Mouse (Mus musculus) T-helper 2 cell (primary cell): Measurements from ENCODE around the gene Sesn3.

Experiments used
- in situ Hi-C: fragments of 300-600 bp; cut with MboI, MseI; formaldehyde crosslinking; loops from one replicate; pipeline ENCODE4 v1.15.1; 2025; ENCODE audit warnings: high pct_unique_total_duplicates

Sesn3 gene

DNA sequence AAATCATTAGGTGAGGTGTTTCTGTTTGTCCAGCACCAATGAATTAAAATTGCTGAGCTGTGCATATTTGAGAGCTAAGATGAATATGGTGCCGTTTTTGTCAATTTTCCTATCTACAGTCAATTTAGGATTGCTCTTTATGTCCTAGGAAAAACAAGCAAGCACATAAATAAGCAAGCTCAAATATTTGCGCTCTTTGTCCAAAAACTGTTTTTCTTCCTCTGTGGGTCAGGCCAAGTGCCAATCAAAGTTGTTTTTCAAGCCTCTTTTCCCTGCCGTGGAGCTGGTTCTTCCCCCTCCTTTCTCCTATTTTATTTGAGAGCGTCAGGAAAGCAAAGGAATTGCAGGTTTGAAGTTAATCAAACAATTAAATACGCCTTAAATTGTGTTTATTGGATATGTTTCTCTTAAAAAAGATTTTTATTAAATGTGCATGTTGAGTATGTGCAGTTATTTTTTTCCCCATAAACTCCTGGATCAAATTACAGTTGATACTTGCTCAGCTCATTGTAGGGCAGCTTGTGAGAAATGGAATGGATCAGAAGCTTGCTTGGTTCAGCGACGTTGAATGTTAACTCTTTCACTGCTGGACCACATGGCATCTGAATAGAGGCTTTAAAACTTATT, 2.6 kb downstream of the Sesn3 start:
- in situ Hi-C loops: loop anchor here (5.0 to 10.0 kb wide), 2 partner anchors 35 to 973 kb away; no protein-coding TSS in a partner anchor

DNA sequence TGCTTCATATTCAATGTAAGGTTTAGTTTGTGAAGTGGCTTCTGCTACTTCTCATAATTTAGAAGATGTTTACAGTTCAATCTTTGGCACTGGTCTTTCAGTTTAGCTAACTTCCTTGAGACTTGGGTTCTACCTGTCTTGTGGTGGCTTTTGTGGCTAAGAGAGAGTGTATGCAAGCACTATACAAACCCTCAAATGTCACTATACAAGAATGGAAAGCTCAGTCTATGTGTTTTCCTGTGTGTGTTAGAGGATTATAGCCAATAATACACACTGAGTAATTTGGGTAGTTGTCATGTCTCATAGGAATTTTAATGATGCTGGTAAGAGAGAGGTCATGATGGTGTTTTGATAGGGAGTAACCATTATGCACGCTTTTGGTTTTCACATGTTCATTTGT, 5.8 kb downstream of the Sesn3 start:
- in situ Hi-C loops: no loop called here

DNA sequence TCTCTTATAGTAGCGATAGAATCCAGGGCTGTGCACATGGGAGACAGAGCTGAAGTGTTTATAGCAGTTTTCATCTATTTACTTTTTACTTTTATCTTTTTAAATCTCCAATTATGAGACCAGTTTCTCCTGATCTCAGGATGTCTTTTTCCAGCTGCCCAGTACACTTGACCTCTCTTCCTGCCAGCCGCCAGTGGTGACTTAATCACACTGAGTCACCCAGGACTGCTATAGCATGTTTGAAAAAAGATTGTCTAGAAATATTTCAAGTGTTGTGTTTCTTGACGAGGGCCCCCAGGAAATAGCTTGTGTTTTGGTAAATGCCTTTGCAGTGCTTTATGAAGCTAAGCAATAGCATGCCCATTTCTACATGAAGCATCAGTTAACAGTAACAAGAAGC, 10.2 kb downstream of the Sesn3 start:
- in situ Hi-C loops: no loop called here

DNA sequence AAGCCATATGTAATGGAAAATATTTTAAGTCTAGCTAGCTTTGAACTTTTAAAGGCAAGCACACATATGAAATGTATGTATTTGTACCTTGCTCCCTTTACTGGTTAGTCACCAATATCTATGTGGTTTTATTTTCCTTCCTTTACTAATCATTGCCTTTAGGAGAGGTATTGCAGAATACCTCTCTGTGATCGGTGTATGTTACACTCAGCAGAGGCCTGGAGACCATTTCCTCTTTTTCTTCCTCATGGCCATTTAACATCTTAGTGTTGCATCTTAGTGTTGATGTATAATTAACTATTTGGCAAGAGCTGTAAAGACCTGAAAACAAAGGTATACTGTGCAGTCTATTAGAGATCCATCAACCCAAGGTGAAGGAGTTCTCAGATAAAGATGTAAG, 12.4 kb downstream of the Sesn3 start:
- in situ Hi-C loops: no loop called here

DNA sequence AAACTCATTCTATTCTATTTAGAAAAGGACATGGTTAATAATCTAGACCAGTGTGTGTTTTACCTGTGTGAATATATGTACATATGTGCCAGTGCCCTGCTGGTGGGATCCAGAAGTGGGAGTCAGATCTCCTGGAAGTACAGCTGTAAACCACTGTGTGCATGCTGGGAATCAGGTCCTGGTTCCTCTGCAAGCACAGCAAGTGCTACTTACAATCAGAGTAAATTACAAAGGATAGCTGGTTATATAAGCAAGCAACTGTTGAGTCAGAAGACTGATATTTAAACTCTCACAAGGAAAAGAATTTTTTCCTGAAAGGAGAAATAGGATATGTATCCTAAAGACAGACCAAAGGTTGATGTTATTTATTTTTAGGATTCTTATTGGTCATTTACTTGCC, 13.6 kb downstream of the Sesn3 start:
- in situ Hi-C loops: no loop called here

DNA sequence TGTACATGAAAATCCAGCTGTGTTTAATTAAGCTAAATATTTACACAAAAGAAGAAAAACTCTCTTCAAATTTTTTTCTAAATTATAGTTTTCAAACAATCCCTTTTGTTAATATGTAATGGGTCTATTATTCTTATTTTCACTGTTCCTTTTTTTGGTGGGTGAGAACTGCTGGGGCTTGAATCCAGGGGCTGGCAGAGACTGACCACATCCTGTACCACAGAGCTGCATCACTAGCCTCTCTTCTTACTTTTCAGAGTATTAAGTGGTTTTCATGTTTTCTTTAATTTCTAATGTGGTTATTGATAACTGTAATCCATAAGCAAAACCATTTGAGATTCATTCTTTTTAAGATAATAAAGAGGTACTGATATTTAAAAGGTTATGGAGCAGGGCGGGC, 19.0 kb downstream of the Sesn3 start:
- in situ Hi-C loops: no loop called here

DNA sequence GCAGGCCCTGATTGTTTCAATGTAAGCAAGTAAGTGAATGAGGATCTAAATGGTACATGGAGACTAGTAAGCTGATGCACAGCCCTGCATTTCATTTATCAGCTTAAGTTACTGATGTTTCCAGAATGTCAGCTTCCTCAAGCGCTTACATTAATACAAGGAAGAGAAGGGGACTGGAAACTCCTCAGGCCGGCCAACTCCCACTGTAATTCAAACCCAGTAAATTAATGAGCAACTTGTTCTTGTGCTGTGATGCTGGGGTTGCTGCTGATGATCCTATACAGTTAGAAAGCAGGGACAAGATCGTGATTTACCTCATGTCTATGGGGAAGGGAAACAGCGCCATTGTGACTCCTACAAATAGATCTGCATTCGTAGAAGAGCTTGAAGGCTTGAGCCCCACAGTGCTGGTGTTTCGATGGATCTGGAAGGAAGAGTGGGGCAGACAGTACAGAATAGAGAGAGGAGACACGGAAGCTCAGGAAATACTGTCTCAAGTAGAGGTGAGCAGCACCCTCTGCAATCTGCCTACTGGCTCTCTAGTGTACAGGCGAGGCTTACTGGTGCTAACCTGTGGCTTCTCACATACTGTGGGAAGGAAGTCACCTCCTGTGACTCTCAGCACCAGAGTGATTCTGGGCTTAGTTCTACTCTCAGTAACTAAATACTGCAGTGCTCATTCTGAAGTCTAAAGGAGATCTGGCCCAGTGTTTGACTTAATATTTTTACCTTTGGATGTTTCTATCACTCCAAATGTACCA, 21.0 kb downstream of the Sesn3 start:
- in situ Hi-C loops: no loop called here

DNA sequence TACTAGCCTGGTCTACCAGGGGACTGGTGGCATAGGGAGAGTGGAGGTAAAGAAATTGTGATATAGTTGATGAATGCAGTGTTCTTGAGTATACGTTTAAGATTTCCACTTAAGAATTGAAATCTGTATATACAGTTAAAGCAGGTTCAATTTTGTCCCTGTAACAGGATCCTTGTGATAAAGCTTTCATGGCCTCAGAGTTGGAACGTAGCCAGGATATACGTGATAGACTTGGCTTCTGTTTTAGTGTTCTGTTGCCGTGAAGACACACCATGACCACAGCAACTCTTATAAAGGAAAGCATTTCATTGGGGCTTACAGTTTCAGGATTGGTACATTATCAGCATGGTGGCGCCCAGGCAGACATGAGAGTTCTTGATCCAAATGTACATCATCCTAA, 22.3 kb downstream of the Sesn3 start:
- in situ Hi-C loops: no loop called here

DNA sequence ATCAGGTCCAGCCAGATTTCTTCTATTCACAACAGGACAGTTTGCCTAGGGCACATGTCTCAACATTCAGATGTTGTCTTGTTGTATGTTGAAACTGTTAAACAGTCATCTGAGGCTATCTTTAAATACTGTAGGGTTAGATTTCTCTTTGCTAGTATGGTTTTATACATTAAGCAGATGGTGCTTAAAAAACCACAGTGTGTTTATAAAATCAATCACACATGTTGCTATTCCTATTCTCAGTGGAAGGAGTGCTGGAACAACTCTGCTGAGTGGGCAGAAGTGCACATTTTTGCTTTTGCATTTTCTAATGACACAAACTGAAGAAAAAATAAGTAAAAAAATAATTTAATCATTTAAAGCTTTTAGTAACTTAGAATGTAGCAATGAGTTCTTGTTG, 25.0 kb downstream of the Sesn3 start:
- in situ Hi-C loops: no loop called here

DNA sequence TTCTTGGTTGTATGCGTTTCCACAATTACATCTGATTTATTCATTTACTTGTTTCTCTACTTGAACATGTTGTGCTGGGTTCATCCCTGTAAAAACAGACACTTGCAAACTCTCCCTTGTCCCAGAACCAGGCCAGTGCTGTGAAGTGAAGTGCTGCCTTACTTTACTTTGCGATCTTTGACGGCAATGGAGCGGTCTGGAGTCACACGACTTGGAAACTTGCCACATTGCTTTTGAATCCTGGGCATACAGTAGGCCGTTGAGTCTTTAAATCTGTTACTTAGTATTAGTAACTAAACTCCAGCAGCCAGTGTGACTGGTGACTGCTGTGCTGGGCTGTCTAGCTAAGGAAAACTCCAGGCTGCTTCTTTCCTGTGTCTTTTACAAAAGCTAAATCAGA, 25.9 kb downstream of the Sesn3 start:
- in situ Hi-C loops: no loop called here

DNA sequence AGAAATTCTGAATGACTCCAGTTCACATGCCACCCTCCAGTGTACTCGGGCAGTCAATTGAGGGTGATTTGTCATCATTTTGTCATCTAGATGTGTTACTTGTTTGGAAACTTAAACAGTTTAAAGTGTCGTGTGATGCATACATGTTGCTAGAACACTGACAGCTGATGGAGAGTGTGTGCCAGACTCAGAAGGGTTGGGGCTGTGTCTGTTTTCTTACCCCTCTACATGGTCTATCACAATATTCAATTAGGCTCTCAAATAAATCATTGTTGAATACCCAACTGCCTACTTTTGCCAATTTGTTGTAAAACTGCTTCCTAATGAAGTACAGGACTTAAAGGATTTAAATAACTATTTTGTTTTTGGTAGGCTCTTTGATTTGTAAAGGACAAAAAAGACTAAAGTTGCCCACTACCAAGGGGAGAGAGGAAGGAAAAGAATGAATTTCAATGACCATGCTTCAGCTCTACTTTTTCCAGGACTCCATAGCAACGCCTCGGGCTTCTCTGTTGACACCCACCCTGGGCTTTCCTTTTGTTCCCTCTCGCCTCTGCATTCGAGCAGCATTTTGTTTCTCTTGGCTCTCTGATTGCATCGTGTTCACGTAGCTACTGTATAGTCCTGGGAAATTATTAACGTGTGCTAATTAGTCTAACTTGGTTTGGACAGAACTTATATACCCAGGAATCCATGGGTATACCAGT, 29.5 kb downstream of the Sesn3 start:
- in situ Hi-C loops: no loop called here

DNA sequence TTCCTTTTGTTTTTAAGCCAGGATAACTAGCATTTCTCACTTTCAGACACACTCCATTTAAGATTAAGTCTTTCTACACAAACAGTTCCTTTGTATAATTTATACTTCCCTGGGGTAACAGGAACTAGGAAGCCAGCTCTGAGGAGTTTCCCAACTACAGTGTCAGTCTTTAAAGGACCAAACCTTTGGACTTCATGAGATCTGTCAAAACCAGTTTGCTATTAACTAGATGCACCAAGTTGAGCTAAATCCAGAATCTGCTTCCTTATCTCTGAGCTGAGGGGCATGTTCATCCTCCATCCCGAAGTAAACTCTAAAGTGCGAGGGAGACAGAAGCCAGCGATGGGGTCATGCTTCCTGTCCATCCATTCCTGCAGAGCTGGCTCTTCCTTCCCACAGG, 32.5 kb downstream of the Sesn3 start:
- in situ Hi-C loops: no loop called here

DNA sequence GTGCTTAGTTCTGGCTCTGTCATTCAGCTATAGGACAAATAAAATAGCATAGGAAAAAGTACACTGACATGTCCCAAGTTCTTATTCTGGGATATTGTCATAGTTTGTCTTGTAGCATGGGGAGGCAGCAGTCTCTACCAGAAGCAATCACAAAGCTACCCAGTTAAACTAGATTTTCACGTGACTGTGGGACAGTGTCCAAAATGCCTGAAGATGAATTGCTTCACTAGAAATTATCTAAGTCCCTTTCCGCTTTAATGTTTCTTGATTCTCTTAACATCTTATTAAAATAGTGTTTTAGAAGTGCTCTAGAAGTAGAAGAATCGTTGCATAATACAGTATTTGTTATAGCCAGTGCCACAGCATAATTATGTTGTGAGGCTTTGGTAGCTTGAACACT, 39.1 kb downstream of the Sesn3 start:
- in situ Hi-C loops: no loop called here

DNA sequence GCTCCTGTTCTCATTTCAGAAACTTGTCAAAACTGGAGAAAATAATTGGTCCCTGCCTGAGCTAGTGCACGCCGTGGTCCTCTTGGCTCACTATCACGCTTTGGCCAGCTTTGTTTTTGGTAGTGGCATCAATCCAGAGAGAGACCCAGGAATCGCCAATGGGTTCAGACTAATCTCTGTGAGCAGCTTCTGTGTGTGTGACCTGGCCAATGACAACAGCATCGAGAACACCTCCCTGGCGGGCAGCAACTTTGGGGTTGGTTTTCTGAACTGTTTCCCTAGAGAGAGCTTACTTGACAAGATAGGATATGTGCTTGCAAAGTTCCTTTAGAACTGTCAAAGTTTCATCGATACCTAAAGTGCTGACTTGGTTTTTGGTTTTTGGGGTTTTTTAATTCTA, 39.6 kb downstream of the Sesn3 start:
- in situ Hi-C loops: no loop called here

DNA sequence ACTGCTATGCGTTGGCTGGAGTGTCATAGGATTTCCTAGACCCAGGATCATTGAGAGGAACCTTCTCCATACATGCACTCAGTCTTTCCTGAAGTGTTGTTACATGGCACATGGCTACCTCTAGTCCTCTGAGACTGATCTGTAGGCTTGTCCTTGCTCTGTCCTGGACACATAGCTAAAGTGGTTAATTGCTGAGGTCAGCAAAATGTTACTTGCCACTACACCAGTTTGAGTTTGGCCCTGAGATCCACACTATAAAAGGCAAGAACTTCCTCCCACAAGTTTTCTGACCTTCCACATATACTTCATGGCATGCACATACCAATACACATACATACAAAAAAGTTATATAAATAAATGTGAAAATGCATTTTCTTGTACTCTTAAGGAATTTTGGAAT, 41.8 kb downstream of the Sesn3 start:
- in situ Hi-C loops: no loop called here

DNA sequence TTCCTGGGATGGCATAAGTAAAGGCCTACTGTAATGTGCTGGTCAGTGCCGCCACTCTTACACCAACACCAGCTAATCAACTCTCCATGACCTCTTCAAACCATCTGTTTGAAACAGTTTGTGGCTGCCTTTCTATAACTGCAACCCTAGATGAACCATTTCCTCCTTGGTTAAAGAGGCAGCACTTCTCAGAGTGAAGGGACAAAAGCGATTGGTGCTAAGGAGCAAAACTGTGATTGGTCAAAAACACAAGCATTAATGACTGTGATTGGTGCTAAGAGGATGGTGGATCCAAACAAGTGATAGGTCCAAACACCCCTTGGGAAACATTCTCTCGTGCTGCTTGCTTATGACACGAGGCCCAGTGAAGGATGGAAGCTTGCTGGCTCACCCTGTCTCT, 61.0 kb downstream of the Sesn3 start:
- in situ Hi-C loops: no loop called here

DNA sequence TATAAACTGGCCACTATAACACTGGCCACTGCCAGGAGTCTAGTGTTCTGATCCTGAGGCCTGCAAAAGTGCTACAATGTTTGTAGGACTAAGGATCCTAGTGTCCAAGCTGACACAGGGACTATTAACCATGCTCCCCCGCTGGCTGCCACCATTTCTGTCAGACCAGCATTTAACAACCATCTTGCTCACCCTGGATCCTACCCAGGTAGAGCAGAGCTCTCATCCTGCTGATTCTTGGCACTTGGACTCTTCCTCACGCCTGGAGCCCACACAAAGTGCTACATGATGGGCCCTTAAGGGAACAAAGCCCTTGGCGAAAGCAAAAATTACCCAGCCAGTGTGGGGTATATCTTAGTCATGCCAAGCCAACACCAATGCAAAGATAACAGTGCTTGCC, 62.0 kb downstream of the Sesn3 start:
- in situ Hi-C loops: no loop called here

DNA sequence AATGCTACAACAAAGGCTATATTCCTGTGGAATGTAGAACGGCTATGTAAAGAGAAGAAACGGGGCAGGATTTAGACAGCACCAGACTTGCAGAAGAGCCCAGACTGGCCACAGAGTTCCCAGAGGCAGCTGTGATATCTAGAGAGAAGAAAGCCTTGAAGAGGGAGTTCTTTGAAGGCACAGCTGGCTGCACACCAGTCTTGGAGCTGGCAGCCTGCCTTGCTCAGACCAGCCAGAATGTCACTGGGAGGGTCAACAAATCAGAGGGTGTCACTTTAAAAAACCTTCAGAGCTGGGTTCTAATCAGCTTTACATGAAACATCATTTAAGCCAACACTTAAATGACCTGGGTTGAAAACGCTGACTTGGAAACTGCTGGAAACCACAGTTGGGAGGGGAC, 63.8 kb downstream of the Sesn3 start:
- in situ Hi-C loops: no loop called here

DNA sequence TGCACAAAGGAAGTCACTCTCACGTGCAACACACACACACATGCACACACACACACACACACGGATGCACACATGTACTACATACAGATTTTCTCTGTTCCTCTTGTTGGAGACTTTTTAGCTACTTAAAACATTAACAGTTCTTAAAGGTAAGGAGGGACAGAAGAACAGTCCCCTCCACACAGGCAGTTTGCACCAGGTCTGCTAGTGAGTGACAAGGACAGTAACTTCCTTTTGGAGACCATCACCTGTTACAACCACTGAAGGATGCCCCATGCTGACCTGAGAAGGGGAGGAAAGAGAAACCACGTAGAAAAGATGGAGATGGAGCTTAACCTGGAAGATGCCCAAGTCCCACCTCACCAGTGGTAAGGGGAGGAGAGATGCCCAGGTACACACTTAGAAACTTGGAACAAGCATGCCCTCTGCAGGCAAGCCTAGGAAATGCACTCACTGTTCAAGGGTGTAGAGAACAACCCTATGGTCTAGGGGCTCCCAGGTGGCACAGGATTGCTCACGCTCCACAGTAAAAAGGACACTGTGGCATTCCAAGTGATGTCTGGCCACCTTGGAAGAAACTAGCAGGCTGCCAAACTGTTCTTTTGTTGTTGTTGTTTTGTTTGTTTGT, 67.3 kb downstream of the Sesn3 start:
- in situ Hi-C loops: loop anchor here (5.0 kb wide), 1 partner anchor 450 kb away; no protein-coding TSS in a partner anchor

DNA sequence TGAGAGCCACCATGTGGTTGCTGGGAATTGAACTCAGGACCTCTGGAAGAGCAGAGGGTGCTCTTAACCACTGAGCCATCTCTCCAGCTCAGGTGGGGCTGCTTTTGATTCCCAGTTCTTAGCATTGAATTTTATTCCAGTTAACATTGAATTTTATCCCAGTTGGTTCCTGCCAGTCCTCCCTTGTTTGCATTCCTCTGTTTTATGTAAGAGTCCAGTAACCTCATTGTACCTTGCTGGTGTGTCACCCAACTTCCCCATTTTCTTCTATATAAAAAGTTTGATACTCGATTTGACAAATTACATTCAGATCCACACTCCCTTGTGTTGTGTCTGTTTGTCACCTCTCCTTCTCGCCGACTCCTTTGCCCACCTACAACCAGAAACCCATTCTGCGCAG, 71.0 kb downstream of the Sesn3 start:
- in situ Hi-C loops: loop anchor here (5.0 kb wide), 1 partner anchor 41 kb away; no protein-coding TSS in a partner anchor

DNA sequence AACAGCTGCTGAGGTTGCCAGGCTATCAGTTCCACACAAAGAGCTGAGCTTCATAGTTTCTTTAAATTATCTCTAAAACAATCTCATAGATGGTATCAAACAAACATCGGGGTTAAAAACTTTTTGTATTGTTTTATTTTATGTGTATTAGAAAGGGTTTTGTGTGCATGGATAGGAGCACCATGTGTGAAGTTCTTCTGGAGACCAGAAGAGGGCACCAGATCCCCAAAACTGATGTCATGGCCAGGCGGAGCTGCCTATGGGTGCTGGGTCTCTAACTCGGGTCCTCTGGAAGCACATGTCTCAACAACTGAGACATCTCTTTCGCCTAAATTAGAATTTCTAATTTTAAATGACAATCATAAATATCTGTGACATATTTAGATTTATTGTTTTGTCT, 73.5 kb downstream of the Sesn3 start:
- in situ Hi-C loops: loop anchor here (5.0 kb wide), 1 partner anchor 39 kb away; no protein-coding TSS in a partner anchor

DNA sequence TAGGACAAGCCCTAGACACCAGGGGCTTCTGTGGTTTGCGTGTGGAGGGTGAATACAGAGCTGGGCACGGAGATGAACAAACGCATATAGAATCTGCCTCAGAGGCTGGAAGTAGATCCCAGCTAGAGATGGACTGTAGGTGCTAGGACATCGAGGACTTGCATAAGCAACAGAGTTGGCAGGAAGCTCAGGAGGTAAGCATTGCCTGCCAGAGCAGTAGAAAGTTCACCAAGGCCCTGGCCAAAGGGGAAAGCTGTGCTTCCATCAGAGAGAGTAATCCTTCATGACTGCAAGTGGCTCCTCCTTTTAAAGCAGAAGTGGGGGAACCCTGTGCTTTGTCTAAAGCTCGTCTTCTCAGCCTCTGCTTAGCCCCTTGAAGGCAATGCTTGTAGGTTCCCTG, 74.5 kb downstream of the Sesn3 start:
- in situ Hi-C loops: loop anchor here (5.0 kb wide), 1 partner anchor 38 kb away; no protein-coding TSS in a partner anchor
